Mouse (Mus musculus): ENCODE results near the gene Serpinb13.
"Not testable (repeated sequence)": the region's sequence is repeated elsewhere in the genome, so short reads cannot be mapped to it uniquely, and the experiment has no call there.

Serpinb13 gene

DNA sequence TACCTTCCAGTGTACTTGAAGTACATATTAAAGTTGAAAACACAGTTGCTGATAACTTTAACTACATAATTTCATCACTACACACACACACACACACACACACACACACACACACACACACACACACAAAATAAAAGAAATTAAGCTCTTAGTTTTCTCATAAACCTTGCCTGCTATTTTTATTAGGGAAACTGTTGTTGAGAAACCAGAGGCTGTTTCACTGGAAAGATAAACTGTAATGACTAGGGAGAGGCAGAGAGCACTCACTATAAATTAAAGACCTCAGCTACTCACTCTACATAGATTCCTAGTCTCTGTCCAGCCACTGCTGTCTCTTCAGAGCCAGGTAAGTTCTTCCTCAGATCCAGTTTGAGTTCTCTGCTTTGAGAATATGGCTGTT is at the start of gene Serpinb13:
Gene Serpinb13, plus strand, starts transcription at position 301 of the 400 bp plus-strand sequence.
- DNase-seq (ENCODE audit: low spot score) = no peak

DNA sequence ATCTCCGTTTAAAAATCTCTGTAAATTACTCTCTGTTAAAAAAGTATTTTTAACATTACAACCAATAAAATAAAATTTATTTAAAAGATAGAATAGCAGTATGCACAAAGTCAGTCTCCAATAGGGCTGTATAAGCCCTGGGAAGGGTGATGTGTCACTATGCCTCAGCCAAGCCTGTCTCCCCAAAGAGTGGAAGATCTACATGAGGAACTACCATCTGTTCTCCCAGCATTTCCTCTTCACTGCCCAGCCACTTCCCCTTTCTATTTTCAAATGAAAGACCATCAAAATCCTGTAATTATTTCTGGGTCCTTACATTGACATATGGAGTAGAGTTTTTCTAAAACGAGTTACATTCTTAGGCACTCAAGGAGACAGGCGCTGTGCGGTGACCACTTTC is 48.8 kb upstream of the Serpinb13 start:
- no peak for DNase-seq (ENCODE audit: low spot score)

- no peak for DNase-seq (ENCODE audit: low spot score)
These were observed 47.1 kb upstream of the Serpinb13 start for GRCm38 (mm10) chr1:106933658-106934057.

- no peak for DNase-seq (ENCODE audit: low spot score)
These were observed 46.5 kb upstream of the Serpinb13 start, which contains the start of gene Serpinb12 for GRCm38 (mm10) chr1:106934265-106934664. Serpinb12 (plus strand) TSS chr1:106934449.

- no peak for DNase-seq (ENCODE audit: low spot score)
These were observed 33.6 kb upstream of the Serpinb13 start for GRCm38 (mm10) chr1:106947217-106947616.

GRCm38 (mm10) chr1:106959981-106960380 is 20.8 kb upstream of the Serpinb13 start:
- DNase-seq (ENCODE audit: low spot score) = no peak

GRCm38 (mm10) chr1:106961023-106961422 is 19.8 kb upstream of the Serpinb13 start:
- DNase-seq (ENCODE audit: low spot score) = no peak

- no peak for DNase-seq (ENCODE audit: low spot score)
These were observed 2.3 kb downstream of the Serpinb13 start for GRCm38 (mm10) chr1:106983092-106983491.

GRCm38 (mm10) chr1:106983865-106984264 is 3.1 kb downstream of the Serpinb13 start:
- no peak for DNase-seq (ENCODE audit: low spot score)

- no peak for DNase-seq (ENCODE audit: low spot score)
These were observed 19.6 kb downstream of the Serpinb13 start for GRCm38 (mm10) chr1:107000424-107000823.

GRCm38 (mm10) chr1:107001754-107002153 is 21.0 kb downstream of the Serpinb13 start:
- DNase-seq (ENCODE audit: low spot score) = no peak

DNA sequence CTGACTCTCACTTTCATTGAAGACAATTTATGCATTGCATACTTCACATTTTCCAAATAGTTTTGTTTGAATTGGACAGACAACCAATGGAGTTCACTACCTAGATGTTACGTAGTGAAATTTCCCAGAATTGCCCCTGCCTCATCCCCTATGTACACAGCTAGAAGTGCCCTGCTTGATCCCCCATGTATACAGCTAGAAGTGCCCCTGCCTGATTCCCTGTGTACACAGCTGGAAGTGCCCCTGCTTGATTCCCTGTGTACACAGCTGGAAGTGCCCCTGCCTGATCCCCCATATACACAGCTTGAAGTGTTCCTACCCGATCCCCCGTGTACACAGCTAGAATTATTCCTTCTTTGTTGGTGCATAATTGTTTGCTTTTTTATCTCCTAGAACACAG is 25.5 kb downstream of the Serpinb13 start:
- DNase-seq (ENCODE audit: low spot score) = no peak

DNA sequence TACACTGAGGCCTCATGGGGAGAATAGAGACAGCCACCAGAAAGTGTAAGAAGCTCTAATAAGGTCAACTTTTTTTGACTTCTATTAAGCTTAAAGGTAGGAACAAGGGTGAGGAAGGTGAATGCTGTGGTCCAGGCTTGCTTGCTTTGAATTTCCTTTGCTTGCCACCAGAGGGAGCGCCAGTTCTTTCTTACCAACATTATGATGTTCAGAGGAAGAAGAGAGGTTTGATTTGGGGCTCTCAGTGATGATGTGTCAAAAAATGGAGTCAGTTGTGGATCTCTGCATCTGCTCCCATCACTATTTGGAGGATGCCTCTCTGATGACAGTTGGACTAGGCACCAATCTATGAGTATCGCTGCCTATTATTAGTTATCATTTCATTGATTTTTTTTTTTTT is 33.7 kb downstream of the Serpinb13 start:
- no peak for DNase-seq (ENCODE audit: low spot score)

GRCm38 (mm10) chr1:107015210-107015609 is 34.4 kb downstream of the Serpinb13 start:
- DNase-seq (ENCODE audit: low spot score) = no peak

DNA sequence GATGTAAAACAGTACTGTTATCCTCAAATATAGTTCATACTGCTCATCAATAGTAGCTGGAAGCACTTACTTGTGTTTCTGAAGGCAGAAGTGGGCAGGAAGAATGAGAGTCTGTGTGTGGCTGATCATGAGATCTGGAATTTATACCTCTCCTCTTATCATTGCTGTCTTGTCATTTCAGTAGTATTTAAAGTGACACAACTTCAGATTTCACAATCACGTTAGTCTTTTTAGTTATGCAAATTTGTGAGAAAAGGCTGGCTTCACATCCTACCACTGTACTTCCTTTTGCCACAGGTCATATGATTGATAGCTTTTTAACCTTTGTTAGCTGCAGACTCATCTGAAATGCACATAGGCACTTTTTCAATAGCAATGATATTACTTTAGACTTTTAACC is 45.1 kb downstream of the Serpinb13 start:
- no peak for DNase-seq (ENCODE audit: low spot score)

- not testable (repeated sequence) for DNase-seq (ENCODE audit: low spot score)
These were observed 53.5 kb downstream of the Serpinb13 start for GRCm38 (mm10) chr1:107034236-107034635.
